Mouse (Mus musculus): ENCODE results near the gene Opn1sw.

Gene Opn1sw

GRCm38 (mm10) chr6:29388052-29388518 lies at the start of gene Opn1sw:
TSS of gene Opn1sw (minus strand) at chr6:29388468.
- peak; percentile 18 for DNase-seq (ENCODE audit: extremely low spot score, low read depth, low spot score)

- no peak for DNase-seq (ENCODE audit: extremely low spot score, low read depth, low spot score)
Measured at GRCm38 (mm10) chr6:29436461-29436934, 48.2 kb upstream of the Opn1sw start.

- no peak for DNase-seq (ENCODE audit: extremely low spot score, low read depth, low spot score)
Measured at GRCm38 (mm10) chr6:29435940-29436451, 47.7 kb upstream of the Opn1sw start.

- DNase-seq (ENCODE audit: extremely low spot score, low read depth, low spot score) = no peak
Measured at GRCm38 (mm10) chr6:29434911-29435691, 46.8 kb upstream of the Opn1sw start.

GRCm38 (mm10) chr6:29433804-29434795 lies 45.8 kb upstream of the Opn1sw start:
- no peak for DNase-seq (ENCODE audit: extremely low spot score, low read depth, low spot score)

- DNase-seq (ENCODE audit: extremely low spot score, low read depth, low spot score) = no peak
Measured at GRCm38 (mm10) chr6:29433038-29433803, 45.0 kb upstream of the Opn1sw start, which contains the start of gene Flnc. TSS of gene Flnc (plus strand) at chr6:29433256.

GRCm38 (mm10) chr6:29432676-29433037 lies 44.4 kb upstream of the Opn1sw start:
- DNase-seq (ENCODE audit: extremely low spot score, low read depth, low spot score) = no peak

- no peak for DNase-seq (ENCODE audit: extremely low spot score, low read depth, low spot score)
Measured at GRCm38 (mm10) chr6:29432156-29432555, 43.9 kb upstream of the Opn1sw start.

- DNase-seq (ENCODE audit: extremely low spot score, low read depth, low spot score) = no peak
Measured at GRCm38 (mm10) chr6:29431473-29431872, 43.2 kb upstream of the Opn1sw start.

GRCm38 (mm10) chr6:29430681-29431420 lies 42.6 kb upstream of the Opn1sw start:
- DNase-seq (ENCODE audit: extremely low spot score, low read depth, low spot score) = no peak

- no peak for DNase-seq (ENCODE audit: extremely low spot score, low read depth, low spot score)
Measured at GRCm38 (mm10) chr6:29428171-29428570, 39.9 kb upstream of the Opn1sw start.

GRCm38 (mm10) chr6:29426331-29426730 lies 38.1 kb upstream of the Opn1sw start:
- DNase-seq (ENCODE audit: extremely low spot score, low read depth, low spot score) = no peak

- no peak for DNase-seq (ENCODE audit: extremely low spot score, low read depth, low spot score)
Measured at GRCm38 (mm10) chr6:29425118-29425517, 36.9 kb upstream of the Opn1sw start.

GRCm38 (mm10) chr6:29420596-29420995 lies 32.3 kb upstream of the Opn1sw start:
- DNase-seq (ENCODE audit: extremely low spot score, low read depth, low spot score) = no peak

- DNase-seq (ENCODE audit: extremely low spot score, low read depth, low spot score) = no peak
Measured at GRCm38 (mm10) chr6:29415446-29415845, 27.2 kb upstream of the Opn1sw start.

- DNase-seq (ENCODE audit: extremely low spot score, low read depth, low spot score) = no peak
Measured at GRCm38 (mm10) chr6:29406412-29406811, 18.1 kb upstream of the Opn1sw start.

- DNase-seq (ENCODE audit: extremely low spot score, low read depth, low spot score) = no peak
Measured at GRCm38 (mm10) chr6:29402693-29403342, 14.6 kb upstream of the Opn1sw start.

- no peak for DNase-seq (ENCODE audit: extremely low spot score, low read depth, low spot score)
Measured at GRCm38 (mm10) chr6:29399851-29400250, 11.6 kb upstream of the Opn1sw start.

- no peak for DNase-seq (ENCODE audit: extremely low spot score, low read depth, low spot score)
Measured at GRCm38 (mm10) chr6:29397575-29397974, 9.3 kb upstream of the Opn1sw start.

Data from hindlimb bud, embryonic 11.5 days (tissue).